Mouse (Mus musculus): ENCODE measurements around the gene Serpina3g.

The Serpina3g gene

DNA sequence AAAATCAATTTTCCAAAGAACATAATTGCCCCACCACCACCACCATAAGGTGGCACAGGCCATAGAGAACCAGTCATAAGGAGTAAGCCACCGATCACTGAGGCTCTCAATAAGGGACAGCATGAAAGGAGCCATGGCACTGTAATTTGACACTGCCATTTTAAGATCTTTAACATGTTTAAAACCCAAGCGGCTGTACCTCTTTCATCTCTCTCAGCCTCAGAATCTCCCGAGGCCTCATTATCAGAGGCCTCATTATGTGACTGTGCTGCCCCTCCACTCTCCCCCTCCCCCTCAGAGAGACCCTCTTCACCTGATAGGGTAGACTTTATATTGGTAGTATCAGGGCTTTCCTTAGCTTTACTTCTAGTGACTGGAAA is 43.0 kb downstream of the Serpina3g start:
- no peak for DNase-seq (ENCODE audit: inconsistent age in 2 of 2, low spot score in 1 of 2)

DNA sequence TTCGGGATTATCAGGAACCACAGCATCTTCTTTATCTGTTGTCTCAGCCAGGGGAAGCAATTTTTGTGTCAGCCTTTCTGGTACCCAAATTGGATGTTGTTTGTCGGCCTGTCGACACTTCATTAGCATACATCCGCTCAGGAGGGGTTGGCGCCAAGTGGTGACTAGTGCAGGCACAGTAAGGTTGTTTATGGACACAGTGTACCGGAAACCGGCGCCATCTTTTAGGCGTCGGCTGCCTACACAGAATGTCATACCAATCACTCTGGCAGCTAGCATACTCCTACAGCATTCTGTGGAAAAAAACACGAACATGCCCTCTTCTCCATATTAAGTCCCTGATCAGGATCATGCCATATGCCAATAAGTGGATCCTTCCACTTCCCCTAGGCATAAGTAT is 47.3 kb downstream of the Serpina3g start:
- no peak for DNase-seq (ENCODE audit: inconsistent age in 2 of 2, low spot score in 1 of 2)

DNA sequence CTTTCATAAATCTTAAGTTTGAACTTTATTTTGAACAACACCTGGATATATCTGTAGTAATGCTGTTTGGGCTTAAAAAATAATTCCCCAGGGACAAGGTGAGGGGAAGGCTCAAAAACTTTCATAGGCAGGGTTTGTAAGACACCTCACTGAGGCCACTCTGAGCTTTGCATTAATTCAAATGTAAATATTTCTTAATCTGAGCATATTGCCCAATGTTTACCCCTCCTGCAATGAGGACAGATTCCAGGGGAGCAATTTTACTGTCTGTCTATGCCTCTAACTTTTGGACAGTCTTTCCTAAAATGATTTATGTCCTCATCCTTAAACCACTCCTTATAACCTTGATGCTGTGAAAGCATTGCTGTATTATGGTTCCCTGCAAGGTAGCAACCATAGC is 52.3 kb downstream of the Serpina3g start:
- no peak for DNase-seq (ENCODE audit: inconsistent age in 2 of 2, low spot score in 1 of 2)

DNA sequence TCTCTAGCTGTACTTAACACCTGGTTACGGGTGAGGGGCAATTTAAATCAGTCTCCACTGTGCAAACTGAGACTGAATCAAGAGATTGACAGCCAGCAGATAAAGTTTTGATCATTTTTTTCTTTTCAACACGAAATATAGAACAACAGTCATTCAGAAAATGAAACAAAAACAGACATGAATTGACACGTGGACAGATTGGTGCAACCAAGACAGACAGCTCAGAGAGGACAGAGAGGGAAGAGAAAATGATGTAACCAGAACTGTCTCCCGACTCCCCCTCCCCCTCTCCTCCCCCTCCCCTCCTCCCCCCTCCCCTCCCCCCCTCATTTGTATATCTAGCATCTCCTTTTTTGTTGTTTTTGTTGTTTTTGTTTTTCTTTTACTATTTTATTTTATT is 53.8 kb downstream of the Serpina3g start:
- DNase-seq (ENCODE audit: inconsistent age in 2 of 2, low spot score in 1 of 2): no peak
